Mouse (Mus musculus) embryonic facial prominence, embryonic 13.5 days (tissue): ENCODE data around the gene Cd59b. TPM values are rescaled to one million over a fixed set of nuclear protein-coding genes. Genes with fewer than 3 reads are reported as not detected.
"Not testable (repeated sequence)": the region's sequence is repeated elsewhere in the genome, so short reads cannot be mapped to it uniquely, and the experiment has no call there.

ENCODE experiments used
- ATAC-seq: fragments of 200-750 bp; cut with Nextera tagmentation; 2 replicates; pipeline ENCODE4 v1.8.0; 2017; ENCODE audit warnings: low read depth; ENCODE audit not compliant: insufficient number of reproducible peaks, insufficient read depth, low FRiP score, low TSS enrichment
- H3K27ac ChIP-seq: fragments of 300-500 bp; sonication (generic); 2 replicates; pipeline ENCODE4 v1.5.1; 2015; ENCODE audit warnings: moderate library complexity, mild to moderate bottlenecking, inconsistent platforms
- H3K27me3 ChIP-seq: fragments of 300-500 bp; sonication (generic); 2 replicates; pipeline ENCODE4 v1.6.1; 2015; ENCODE audit warnings: mild to moderate bottlenecking, inconsistent platforms
- H3K36me3 ChIP-seq: fragments of 300-500 bp; sonication (generic); 2 replicates; pipeline ENCODE4 v1.6.1; 2015; ENCODE audit warnings: mild to moderate bottlenecking, inconsistent platforms
- H3K4me1 ChIP-seq: fragments of 300-500 bp; sonication (generic); 2 replicates; pipeline ENCODE4 v1.6.1; 2015; ENCODE audit warnings: inconsistent platforms
- H3K4me2 ChIP-seq: fragments of 300-500 bp; sonication (generic); 2 replicates; pipeline ENCODE4 v1.6.1; 2015; ENCODE audit warnings: moderate library complexity, mild to moderate bottlenecking, inconsistent platforms
- H3K4me3 ChIP-seq: fragments of 300-500 bp; sonication (generic); 2 replicates; pipeline ENCODE4 v1.5.1; 2015; ENCODE audit warnings: mild to moderate bottlenecking, inconsistent platforms
- H3K9ac ChIP-seq: fragments of 300-500 bp; sonication (generic); 2 replicates; pipeline ENCODE4 v1.6.1; 2015; ENCODE audit warnings: mild to moderate bottlenecking, inconsistent platforms
- H3K9me3 ChIP-seq: fragments of 300-500 bp; sonication (generic); 2 replicates; pipeline ENCODE4 v1.6.1; 2016; ENCODE audit warnings: inconsistent platforms
- WGBS: fragments of 180-500 bp; shearing (Covaris S2); methylation state at CpG from one replicate; pipeline ENCODE4 v1.1.7; 2015; ENCODE audit warnings: mixed read lengths; 5-methylcytosine and 5-hydroxymethylcytosine counted together
- polyA plus RNA-seq: library from polyadenylated mRNA; unstranded; fragments of >200 nt; fragmentation: Nextera tagmentation; extraction: Ambion mirVana; gene quantifications from 2 replicates; pipeline ENCODE4 v1.2.1, GENCODE M21; 2015

Gene Cd59b
- polyA plus RNA-seq, 1 experiment from 2014 or later, result 5.0 TPM

DNA sequence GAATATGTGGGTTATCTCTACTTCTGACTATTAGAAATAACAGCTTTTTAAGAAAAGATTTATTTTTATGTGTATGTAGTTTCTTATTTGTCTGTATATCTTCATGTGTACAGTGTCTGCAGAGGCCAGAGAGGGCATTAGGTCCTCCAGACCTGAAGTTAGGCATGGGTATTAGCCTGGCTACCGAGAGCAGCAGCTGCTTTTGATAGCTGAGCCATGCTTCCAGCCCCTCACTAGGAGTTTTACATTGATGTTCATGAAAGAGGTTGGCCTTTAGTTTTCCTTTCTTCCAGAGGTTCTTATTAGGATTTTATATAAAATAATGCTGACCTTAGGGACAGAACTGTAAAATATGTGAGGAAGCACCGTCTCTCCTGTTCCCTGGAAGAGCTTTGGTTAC lies 31.4 kb upstream of the Cd59b start:
- no peaks in the 10 kb centered on the region for H3K4me1 ChIP-seq
- H3K4me2 ChIP-seq, result no peak overlapping the region
- no peak overlapping the region for H3K27ac ChIP-seq
- H3K36me3 ChIP-seq, result peaks cover 38% of the 10 kb centered on the region
- H3K4me3 ChIP-seq, result no peak overlapping the region
- WGBS, result 61% methylated on average over 2 of the region's 2 CpGs
- no peak for ATAC-seq
- H3K9me3 ChIP-seq, result no peaks in the 10 kb centered on the region
- H3K9ac ChIP-seq, result no peak overlapping the region
- H3K27me3 ChIP-seq, result no peaks in the 10 kb centered on the region

DNA sequence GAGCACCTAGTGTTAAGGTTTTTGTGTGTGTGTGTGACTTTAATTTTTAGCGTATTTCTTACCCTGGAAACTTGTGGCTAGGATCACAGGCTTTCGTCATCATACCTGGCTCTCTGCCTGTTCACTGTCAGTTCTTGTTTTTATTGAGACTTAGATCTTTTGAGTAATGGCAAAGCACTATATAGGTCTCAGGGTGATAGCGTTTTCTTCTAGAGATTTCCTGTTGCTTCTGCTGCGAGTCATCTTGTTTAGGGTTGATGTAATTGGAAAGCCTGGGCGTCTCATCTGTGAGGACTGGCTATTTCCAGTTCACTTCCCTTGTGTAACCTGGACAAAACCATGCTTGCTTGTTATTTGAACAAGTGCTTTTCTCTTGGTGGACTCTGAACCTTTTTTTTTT lies 28.0 kb upstream of the Cd59b start:
- Histone ChIP-seq H3K36me3 (peaks cover 38% of the 10 kb centered on the region), H3K9ac (no peak overlapping the region)
- WGBS, result 82% methylated on average over 5 of the region's 5 CpGs

DNA sequence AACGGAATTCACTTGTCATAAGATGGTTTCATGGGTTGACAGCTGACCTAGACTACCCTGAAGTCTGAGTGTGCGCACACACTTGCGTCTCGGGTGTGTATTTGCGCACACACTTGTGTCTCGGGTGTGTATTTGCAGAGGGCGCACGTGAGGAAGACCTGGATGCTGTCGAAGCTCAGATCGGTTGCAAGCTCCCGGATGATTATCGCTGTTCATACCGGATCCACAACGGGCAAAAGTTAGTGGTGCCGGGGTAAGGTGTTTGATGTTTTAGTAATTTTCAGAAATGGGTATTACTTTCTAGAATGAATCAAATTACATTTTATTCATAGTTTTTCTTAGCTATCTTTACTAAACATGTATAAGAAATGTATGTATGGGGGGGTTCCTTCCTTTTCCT lies 26.9 kb upstream of the Cd59b start:
- H3K36me3 ChIP-seq, result peaks cover 32% of the 10 kb centered on the region
- no peak overlapping the region for H3K9ac ChIP-seq
- no peak overlapping the region for H3K27ac ChIP-seq
- no peaks in the 10 kb centered on the region for H3K4me1 ChIP-seq
- no peak overlapping the region for H3K4me2 ChIP-seq
- 93% methylated on average over 15 of the region's 15 CpGs for WGBS
- ATAC-seq, result no peak
- H3K27me3 ChIP-seq, result no peaks in the 10 kb centered on the region
- no peaks in the 10 kb centered on the region for H3K9me3 ChIP-seq
- H3K4me3 ChIP-seq, result no peak overlapping the region

More for the DNA sequence above, 28.0 kb upstream of the Cd59b start:
- H3K27ac ChIP-seq, result no peak overlapping the region
- no peaks in the 10 kb centered on the region for H3K9me3 ChIP-seq
- H3K27me3 ChIP-seq, result no peaks in the 10 kb centered on the region
- H3K4me3 ChIP-seq, result no peak overlapping the region
- no peak overlapping the region for H3K4me2 ChIP-seq
- H3K4me1 ChIP-seq, result no peaks in the 10 kb centered on the region
- ATAC-seq, result no peak

DNA sequence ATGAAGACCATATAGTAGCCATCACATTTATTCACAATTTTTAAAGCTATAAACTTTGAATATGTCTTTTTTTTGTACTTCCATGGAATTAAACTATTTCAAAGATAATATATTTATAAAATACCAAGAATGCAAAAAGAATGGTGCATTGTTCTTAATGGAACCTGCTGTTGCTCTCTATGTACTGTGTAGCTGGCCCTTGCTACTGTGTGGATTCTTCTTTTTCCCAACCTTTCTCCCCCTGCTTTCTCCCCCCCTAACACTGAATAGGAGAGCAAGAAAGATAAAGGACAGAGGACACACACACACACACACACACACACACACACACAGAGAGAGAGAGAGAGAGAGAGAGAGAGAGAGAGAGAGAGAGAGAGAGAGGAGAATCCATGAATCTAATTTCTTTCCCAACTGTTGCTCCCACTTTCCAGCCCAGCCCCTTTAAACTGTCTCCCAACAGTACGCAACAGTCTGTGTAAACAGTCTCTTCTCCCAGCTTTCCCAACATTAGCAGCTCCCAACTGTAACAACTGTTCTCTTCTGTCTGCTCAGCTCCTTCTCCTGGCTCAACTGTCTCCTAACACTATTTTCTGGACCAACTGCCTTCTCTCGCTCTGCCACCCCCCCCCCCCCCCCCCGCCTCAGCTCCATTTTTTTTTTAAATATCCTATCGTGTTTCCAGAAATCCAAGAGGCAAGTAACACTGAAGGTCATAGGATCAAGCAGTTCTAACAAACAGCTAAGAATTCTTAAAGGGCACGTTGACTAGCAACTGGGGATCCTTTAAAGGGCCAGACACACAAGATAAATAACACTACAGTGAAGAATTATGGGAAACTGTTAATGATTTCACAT lies 25.8 kb upstream of the Cd59b start:
- WGBS, result 36% methylated on average over 5 of the region's 5 CpGs
- Histone ChIP-seq H3K9me3 (no peaks in the 10 kb centered on the region), H3K4me3 (no peak overlapping the region), H3K27ac (no peak overlapping the region), H3K36me3 (peaks cover 37% of the 10 kb centered on the region), H3K9ac (no peak overlapping the region), H3K27me3 (no peaks in the 10 kb centered on the region), H3K4me2 (no peak overlapping the region), H3K4me1 (no peaks in the 10 kb centered on the region)
- ATAC-seq, result no peak

DNA sequence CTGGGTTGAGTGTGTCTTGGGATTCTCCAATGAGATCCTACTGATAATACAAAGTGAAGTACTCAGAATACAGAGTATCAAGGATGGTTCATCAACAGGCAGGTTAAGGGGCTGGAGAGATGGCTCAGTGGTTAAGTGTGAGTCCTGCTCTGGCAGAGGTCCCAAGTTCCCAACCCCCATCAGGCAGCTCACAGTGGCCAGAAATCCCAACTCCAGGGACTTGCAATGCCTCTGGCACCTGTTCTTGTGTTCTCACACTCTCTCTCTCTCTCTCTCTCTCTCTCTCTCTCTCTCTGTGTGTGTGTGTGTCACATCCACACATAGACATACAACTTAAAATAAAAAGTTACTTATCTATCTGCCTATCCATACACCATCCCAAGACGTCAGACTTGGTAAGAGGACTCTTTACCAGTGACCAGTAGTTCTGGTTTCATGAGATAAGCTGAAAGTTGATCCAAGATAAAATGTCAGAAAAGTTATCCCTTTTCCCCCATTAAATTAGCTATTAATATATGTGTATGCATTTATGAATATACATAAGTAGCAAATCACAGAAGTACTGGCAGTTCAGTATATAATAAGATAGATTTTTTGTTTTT lies 25.1 kb upstream of the Cd59b start:
- Histone ChIP-seq H3K36me3 (peaks cover 34% of the 10 kb centered on the region), H3K27me3 (no peaks in the 10 kb centered on the region), H3K9me3 (no peaks in the 10 kb centered on the region), H3K9ac (no peak overlapping the region), H3K4me1 (no peaks in the 10 kb centered on the region), H3K4me3 (no peak overlapping the region), H3K27ac (no peak overlapping the region), H3K4me2 (no peak overlapping the region)
- ATAC-seq, result no peak
- 62% methylated on average over 1 of the region's 1 CpGs for WGBS

DNA sequence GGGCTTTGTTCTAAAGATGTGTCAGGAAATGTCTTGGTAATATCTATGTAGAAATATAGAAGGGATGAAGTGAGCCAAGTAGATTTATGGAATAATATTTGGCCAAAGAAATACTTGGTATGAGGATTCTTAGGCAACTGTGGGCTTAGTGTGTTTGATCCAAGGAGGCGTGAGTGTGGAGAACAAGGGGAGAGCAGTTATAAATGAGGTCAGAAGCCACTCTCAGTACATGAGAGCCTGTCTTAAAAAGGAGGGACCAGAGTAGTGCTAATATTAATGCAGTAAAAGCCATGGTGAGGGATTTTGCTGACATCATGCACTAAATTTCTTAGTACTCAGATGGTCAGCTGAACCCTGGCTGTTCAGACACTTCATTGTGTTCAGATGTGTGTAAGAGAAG lies 11.3 kb upstream of the Cd59b start:
- peaks cover 42% of the 10 kb centered on the region for H3K36me3 ChIP-seq
- H3K4me2 ChIP-seq, result no peak overlapping the region
- no peak overlapping the region for H3K4me3 ChIP-seq
- WGBS, result 79% methylated on average over 1 of the region's 1 CpGs
- no peak for ATAC-seq
- no peak overlapping the region for H3K27ac ChIP-seq
- H3K4me1 ChIP-seq, result no peaks in the 10 kb centered on the region
- H3K9ac ChIP-seq, result no peak overlapping the region
- no peaks in the 10 kb centered on the region for H3K9me3 ChIP-seq
- H3K27me3 ChIP-seq, result no peaks in the 10 kb centered on the region

DNA sequence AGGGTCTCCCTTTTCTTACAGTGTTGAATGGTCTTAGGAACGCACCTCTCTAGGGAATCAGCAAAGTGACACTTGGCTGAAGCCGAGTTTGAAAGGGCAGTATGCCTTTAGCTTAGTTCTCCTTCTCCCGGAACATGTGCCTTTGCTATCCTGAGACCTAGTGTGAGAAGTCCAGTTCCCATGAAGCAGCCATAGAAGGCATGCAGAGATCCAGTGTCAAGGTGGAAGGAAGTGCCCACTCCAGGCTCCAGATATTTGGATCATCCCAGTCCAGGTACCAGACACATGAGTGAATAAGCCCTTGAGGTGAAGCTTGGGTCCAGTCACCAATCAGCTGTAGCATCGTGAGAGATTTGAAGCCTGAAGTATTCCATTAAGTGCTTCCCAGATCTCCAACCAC lies 10.7 kb upstream of the Cd59b start:
- Histone ChIP-seq H3K9ac (no peak overlapping the region), H3K4me3 (no peak overlapping the region), H3K4me1 (no peaks in the 10 kb centered on the region), H3K9me3 (no peaks in the 10 kb centered on the region), H3K4me2 (no peak overlapping the region), H3K27me3 (no peaks in the 10 kb centered on the region), H3K36me3 (peaks cover 38% of the 10 kb centered on the region), H3K27ac (no peak overlapping the region)
- 92% methylated on average over 4 of the region's 4 CpGs for whole genome bisulfite sequencing
- no peak for ATAC-seq

DNA sequence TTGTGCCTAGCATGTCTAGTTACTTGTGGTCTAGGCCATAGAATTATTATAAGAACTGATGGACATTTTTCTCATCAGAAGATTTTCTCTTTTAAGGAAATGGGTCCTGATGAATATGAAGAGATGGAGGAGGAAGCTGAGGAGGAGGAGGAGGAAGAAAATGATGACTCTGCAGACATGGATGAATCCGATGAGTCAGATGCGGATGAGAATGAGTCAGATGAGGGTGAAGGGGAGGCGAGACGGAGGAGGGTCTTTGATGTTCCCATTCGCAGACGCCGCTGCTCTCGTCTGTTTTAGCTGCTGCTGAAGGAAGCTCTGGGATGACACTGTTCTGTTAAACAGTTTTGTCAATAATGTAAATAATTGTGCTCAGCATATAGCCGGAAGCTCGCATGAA lies 9.9 kb upstream of the Cd59b start:
- no peak overlapping the region for H3K4me2 ChIP-seq
- WGBS, result 72% methylated on average over 10 of the region's 10 CpGs
- H3K9me3 ChIP-seq, result no peaks in the 10 kb centered on the region
- no peak overlapping the region for H3K27ac ChIP-seq
- no peak overlapping the region for H3K4me3 ChIP-seq
- H3K4me1 ChIP-seq, result no peaks in the 10 kb centered on the region
- peaks cover 30% of the 10 kb centered on the region for H3K36me3 ChIP-seq
- ATAC-seq, result no peak
- H3K9ac ChIP-seq, result no peak overlapping the region
- no peaks in the 10 kb centered on the region for H3K27me3 ChIP-seq

DNA sequence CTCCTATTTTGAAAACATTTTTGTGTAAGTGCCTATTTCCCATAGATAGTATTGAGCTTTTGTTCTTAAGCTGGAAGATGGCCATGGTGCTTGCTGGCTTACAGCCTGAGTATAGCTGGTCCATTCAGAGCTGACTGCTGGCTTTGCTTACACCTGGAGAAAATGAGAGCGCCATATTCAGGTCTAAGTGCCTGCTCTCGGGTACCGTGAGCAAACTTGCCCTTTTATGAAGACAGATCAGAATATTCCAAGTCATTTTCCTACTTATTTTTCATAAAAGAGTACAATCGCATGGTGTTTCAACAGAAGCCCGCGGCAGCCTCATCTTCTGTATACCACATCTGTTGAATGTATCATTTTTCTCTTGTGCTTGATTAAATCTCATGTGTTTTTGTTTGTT lies 8.7 kb upstream of the Cd59b start:
- H3K27ac ChIP-seq, result no peak overlapping the region
- H3K4me3 ChIP-seq, result no peak overlapping the region
- no peaks in the 10 kb centered on the region for H3K9me3 ChIP-seq
- H3K4me2 ChIP-seq, result no peak overlapping the region
- no peaks in the 10 kb centered on the region for H3K27me3 ChIP-seq
- no peaks in the 10 kb centered on the region for H3K4me1 ChIP-seq
- WGBS, result 94% methylated on average over 6 of the region's 6 CpGs
- no peak for ATAC-seq
- no peak overlapping the region for H3K9ac ChIP-seq
- H3K36me3 ChIP-seq, result peaks cover 21% of the 10 kb centered on the region

DNA sequence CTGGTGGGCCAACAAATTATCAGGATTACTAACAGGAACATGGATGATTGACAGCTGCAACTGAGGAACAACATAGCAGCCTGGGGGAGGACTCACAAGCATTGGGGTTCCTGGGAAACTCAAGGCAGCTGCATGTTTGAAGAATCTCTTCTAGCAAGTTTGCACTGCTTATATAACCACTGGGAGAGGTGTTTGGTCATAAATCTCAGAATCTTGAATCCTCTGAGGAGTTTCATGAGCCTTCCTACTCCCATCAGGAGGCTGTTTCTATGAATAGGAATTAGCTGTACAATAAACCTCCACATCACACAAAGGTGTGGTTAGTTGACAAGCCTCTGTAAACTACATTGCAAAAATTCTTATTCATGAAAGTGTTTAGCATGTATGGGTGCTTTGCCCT lies 7.0 kb upstream of the Cd59b start:
- Histone ChIP-seq H3K9me3 (no peaks in the 10 kb centered on the region), H3K4me3 (no peak overlapping the region), H3K36me3 (peaks cover 21% of the 10 kb centered on the region), H3K27me3 (no peaks in the 10 kb centered on the region), H3K27ac (no peak overlapping the region), H3K9ac (no peak overlapping the region), H3K4me2 (no peak overlapping the region), H3K4me1 (no peaks in the 10 kb centered on the region)
- no peak for ATAC-seq

DNA sequence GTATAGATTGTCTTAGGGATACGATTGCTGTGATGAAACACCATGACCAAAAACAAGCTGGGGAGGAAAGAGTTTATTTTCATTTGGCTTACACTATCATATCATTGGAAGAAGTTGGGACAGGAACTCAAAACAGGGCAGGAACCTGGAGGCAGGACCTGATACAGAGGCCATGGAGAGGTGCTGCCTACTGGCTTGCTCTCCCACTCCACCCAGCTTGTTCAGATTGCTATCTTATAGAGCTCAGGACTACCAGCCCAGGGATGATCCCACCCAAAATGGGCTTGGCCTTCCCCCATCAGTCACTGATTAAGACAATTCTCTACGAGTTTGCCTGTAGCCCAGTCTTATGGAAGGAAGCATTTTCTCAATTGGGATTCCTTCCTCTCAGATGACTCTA lies 5.5 kb upstream of the Cd59b start:
- Histone ChIP-seq H3K9me3 (no peaks in the 10 kb centered on the region), H3K27me3 (no peaks in the 10 kb centered on the region), H3K36me3 (peaks cover 13% of the 10 kb centered on the region), H3K4me1 (no peaks in the 10 kb centered on the region), H3K9ac (no peak overlapping the region), H3K27ac (no peak overlapping the region), H3K4me3 (no peak overlapping the region), H3K4me2 (no peak overlapping the region)
- WGBS, result 91% methylated on average over 2 of the region's 2 CpGs
- ATAC-seq, result no peak

DNA sequence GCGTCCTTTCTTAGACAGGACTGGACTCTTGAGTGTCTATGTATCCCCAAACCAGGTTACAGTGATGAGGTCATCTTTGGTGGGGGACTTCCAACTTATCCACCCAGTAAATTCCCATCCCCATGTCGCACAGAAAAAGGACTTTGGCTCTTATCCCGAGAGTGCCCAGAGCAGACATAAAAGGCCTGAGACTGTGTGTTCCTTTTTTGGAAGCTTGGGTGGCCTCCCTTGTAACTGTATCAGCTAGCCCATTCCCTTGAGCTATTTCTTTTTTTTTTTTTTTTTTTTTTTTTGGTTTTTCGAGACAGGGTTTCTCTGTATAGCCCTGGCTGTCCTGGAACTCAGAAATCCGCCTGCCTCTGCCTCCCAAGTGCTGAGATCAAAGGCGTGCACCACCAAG lies 4.1 kb upstream of the Cd59b start, which contains the start of gene Gm10912:
Gene Gm10912, plus strand, starts transcription at position 301 of the 400 bp plus-strand sequence.
- H3K4me3 ChIP-seq, H3K4me1 ChIP-seq, H3K27ac ChIP-seq, ATAC-seq, H3K9ac ChIP-seq, H3K9me3 ChIP-seq, H3K4me2 ChIP-seq, H3K27me3 ChIP-seq: not testable (repeated sequence)
- H3K36me3 ChIP-seq, result peaks cover 13% of the 10 kb centered on the region
- WGBS, result 85% methylated on average over 6 of the region's 6 CpGs
